Mouse (Mus musculus) embryonic facial prominence, embryonic 14.5 days (tissue): ENCODE measurements at regions not wholly inside any gene's neighbourhood (a gene's known extent, or its start where the extent isn't known, plus 50 kb on each side); places are given as distances from the start of the nearest gene placed in this dataset.
A peak's percentile ranks its signal among the peaks of the same experiment; 100 is the strongest.

Experiments
- ATAC-seq: fragments of 200-750 bp; cut with Nextera tagmentation; 2 replicates; pipeline ENCODE4 v1.8.0; 2017; ENCODE audit warnings: low read depth, moderate number of reproducible peaks, moderate TSS enrichment
- DNase-seq: peaks from one replicate; pipeline ENCODE4 v3.0.0-alpha.2; 2015; ENCODE audit warnings: low spot score
- H3K27ac ChIP-seq: fragments of 300-500 bp; sonication (generic); replicated peaks from 2 replicates; pipeline ENCODE4 v1.5.1; 2014; ENCODE audit warnings: low read depth, mild to moderate bottlenecking, low read length, moderate library complexity
- H3K27me3 ChIP-seq: fragments of 300-500 bp; sonication (generic); replicated peaks from 2 replicates; pipeline ENCODE4 v1.6.1; 2014; ENCODE audit warnings: low read length; ENCODE audit not compliant: control insufficient read depth, insufficient read depth
- H3K36me3 ChIP-seq: fragments of 300-500 bp; sonication (generic); 2 replicates; pipeline ENCODE4 v1.6.1; 2014; ENCODE audit warnings: low read length, mixed read lengths; ENCODE audit not compliant: control insufficient read depth, insufficient read depth
- H3K4me1 ChIP-seq: fragments of 300-500 bp; sonication (generic); 2 replicates; pipeline ENCODE4 v1.6.1; 2014; ENCODE audit warnings: antibody characterized with exemption, low read length; ENCODE audit not compliant: control insufficient read depth, insufficient read depth
- H3K4me2 ChIP-seq: fragments of 300-500 bp; sonication (generic); 2 replicates; pipeline ENCODE4 v1.6.1; 2014; ENCODE audit warnings: low read depth, mild to moderate bottlenecking, low read length, moderate library complexity, mixed read lengths
- H3K4me3 ChIP-seq: fragments of 300-500 bp; sonication (generic); 2 replicates; pipeline ENCODE4 v1.5.1; 2014; ENCODE audit warnings: low read depth, mild to moderate bottlenecking, low read length
- H3K9ac ChIP-seq: fragments of 300-500 bp; sonication (generic); 2 replicates; pipeline ENCODE4 v1.6.1; 2014; ENCODE audit warnings: low read depth, mild to moderate bottlenecking, low read length, moderate library complexity, mixed read lengths
- H3K9me3 ChIP-seq: fragments of 300-500 bp; sonication (generic); 2 replicates; pipeline ENCODE4 v1.6.1; 2016; ENCODE audit warnings: low read length; ENCODE audit not compliant: control insufficient read depth
- WGBS: fragments of 180-500 bp; shearing (Covaris S2); extraction: QIAGEN DNeasy Blood & Tissue Kit; methylation state at CpG from one replicate; pipeline ENCODE4 v1.1.7; 2014; 5-methylcytosine and 5-hydroxymethylcytosine counted together

DNA sequence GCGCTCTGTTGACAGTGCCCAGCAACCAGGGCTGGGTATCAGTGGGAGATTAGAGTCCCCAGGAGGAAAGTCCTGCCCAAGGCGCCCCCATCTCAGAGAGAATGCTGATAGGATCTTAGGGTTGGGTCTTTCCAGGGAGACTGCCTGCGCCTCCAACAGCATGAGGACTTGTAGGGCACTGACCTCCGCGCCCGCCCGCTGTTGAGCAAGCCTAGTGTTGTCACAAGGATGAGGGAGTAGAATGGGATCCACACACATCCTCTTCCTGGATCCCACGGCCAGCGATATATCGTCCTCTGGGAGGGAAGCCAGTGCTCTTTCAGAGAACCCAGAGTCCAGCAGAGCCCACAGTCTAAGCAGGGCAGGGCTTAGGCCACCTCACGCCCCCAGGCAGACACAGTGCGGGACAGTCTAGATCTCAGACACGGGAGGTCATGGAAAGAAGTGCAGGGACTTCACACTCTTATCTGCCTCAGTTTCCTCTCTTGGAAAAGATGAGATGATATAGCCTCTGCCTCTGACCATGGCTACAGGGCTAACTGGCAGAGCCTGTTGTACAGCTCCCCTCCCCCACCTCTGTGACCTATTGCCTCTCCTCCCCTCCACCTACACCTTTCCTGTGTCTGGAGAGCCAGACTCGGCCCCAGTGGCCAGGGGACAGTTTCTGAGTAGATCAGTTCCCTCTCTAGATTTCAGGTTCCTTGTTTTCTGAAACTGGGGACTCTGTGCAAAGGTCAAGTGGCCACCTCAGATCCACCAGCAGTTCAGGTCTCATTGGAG lies 52.0 kb upstream of the Dusp5 start:
- no peak overlapping the region for H3K4me3 ChIP-seq
- H3K9me3 ChIP-seq: no peaks in the 10 kb centered on the region
- no peak overlapping the region for H3K9ac ChIP-seq
- H3K36me3 ChIP-seq: no peaks in the 10 kb centered on the region
- no peak overlapping the region for H3K4me2 ChIP-seq
- no peak overlapping the region for H3K27ac ChIP-seq
- H3K27me3 ChIP-seq: no peaks in the 10 kb centered on the region
- no peaks in the 10 kb centered on the region for H3K4me1 ChIP-seq
- DNase-seq (no peak), ATAC-seq (no peak)
- WGBS: 67% methylated on average over 13 of the region's 14 CpGs

DNA sequence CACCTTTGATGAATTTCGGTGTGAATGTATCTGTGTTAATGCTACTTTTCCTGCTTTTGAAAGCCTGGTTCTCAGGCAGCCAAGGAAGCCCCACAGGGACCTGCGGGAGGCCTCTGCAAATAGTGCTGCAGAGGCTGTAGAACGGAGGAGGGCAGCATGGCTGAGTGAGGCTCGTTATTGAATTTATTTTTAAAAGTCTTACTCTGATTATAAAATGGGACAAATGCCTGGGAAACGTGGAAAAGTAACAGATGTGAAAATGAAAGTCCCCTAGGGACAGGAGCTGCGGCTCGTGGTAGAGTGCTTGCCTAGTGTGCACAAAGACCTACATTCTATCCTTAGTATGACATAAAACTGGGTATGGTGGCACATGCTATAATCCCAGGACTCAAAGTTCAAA lies 59.7 kb upstream of the Dusp5 start:
- no peak overlapping the region for H3K4me2 ChIP-seq
- 30% methylated on average over 7 of the region's 7 CpGs for WGBS
- H3K9me3 ChIP-seq: peaks cover 11% of the 10 kb centered on the region
- DNase-seq (peak; percentile 32), ATAC-seq (no peak)
- H3K27ac ChIP-seq: no peak overlapping the region
- H3K27me3 ChIP-seq: no peaks in the 10 kb centered on the region
- H3K9ac ChIP-seq: no peak overlapping the region
- H3K4me3 ChIP-seq: no peak overlapping the region
- H3K36me3 ChIP-seq: no peaks in the 10 kb centered on the region
- H3K4me1 ChIP-seq: no peaks in the 10 kb centered on the region

DNA sequence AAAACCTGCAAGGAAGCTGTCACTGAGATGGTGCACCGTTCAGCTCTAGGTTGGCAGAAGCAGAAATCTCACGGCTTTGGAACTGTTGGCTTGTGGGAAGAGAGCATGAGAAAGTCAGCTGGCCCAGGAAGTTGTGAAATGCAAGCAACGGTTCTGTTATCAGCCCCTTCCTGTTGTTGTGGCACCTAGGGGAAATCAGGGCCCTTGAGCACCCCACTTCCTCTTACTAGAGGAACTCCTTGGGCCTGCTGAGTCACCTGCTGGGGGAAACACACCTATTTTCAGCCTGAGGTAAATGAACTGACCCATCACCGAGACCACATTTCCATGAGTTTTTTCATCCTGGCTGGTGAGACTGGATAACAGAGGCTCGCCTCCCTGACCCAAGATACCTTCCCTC lies 64.2 kb upstream of the Dusp5 start:
- no peak for ATAC-seq
- no peak overlapping the region for H3K27ac ChIP-seq
- WGBS: 83% methylated on average over 5 of the region's 5 CpGs

DNA sequence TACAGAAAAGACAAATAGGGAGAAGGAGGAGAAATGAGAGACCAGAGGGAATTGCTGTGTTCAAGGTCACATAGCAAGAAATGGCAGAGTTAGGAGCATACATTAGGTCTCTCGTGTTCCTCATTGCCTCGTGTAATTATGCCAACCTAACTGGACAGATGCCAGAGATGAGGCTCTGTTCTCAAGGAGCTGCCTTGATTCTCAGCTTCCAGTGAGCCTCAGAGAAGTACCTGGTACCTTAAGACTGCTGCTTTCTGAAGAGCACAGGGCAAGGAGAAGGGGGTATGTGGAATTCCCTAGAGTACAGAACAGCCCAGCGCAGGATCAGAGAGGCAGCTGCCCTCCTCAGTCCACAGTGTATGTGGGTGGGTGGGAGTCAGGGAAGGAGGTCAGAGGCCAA lies 64.8 kb upstream of the Dusp5 start:
- Histone ChIP-seq H3K9me3 (peaks cover 11% of the 10 kb centered on the region), H3K27me3 (no peaks in the 10 kb centered on the region), H3K27ac (no peak overlapping the region), H3K4me1 (peaks cover 14% of the 10 kb centered on the region; the same call in 1 of the 2 replicates), H3K4me3 (no peak overlapping the region), H3K36me3 (no peaks in the 10 kb centered on the region), H3K9ac (no peak overlapping the region), H3K4me2 (no peak overlapping the region)
- 62% methylated on average over 3 of the region's 3 CpGs for WGBS
- DNase-seq (no peak), ATAC-seq (no peak)

More for the DNA sequence above, 64.2 kb upstream of the Dusp5 start:
- Histone ChIP-seq H3K4me2 (no peak overlapping the region), H3K9me3 (peaks cover 11% of the 10 kb centered on the region), H3K9ac (no peak overlapping the region), H3K4me1 (peaks cover 11% of the 10 kb centered on the region; the same call in 1 of the 2 replicates), H3K36me3 (no peaks in the 10 kb centered on the region), H3K27me3 (no peaks in the 10 kb centered on the region), H3K4me3 (no peak overlapping the region)
- DNase-seq: no peak

DNA sequence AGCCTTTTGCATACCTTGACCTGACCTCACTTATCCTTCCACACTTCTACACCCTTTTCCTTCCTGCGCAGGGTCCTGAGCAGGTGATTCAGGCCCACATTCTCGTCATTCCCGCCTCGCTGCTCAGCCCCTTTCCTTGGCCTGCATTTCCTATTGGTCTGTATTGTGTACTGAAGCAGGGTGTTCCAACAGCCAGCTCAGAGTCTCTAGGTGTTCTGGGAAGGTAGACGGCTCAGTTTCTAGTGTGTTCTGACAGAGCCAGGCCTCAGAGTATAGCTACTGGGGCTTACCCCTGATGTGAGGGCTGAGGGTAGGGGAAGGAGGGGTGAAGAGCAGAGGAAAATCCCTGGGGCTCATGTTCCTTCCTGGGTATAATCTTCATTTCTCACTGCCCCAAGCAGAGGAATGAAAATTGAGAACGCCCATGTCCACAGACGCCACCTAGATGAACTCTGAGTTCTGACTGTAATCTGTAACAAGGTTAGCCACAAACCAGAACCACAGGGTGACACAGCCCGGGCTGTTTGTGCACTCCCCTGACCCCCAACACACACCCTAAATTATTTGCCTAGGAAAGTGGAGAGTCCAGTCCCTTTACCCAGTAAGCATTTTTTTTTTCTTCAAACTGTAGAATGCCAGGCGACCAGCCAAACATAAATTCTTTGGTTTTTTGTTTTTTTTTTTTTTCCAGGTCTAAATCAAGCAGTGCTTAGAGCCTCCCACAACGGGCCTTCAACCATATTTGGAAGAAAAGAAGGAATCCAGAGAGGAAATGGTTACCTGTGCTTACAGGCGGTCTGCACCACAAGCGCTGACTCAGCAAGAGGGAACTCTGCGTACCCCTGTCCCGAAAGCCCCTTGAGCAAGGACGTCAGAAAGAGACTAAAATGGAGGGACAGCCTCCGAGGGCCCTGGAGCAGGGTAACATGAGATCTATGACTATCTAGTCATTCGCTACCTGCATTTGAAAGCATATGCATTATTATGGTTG lies 67.6 kb upstream of the Dusp5 start:
- H3K9ac ChIP-seq: no peak overlapping the region
- peaks cover 5% of the 10 kb centered on the region for H3K9me3 ChIP-seq
- DNase-seq (peak; percentile 53), ATAC-seq (peak; percentile 78)
- no peak overlapping the region for H3K4me2 ChIP-seq
- H3K27me3 ChIP-seq: no peaks in the 10 kb centered on the region
- peaks cover 17% of the 10 kb centered on the region; the same call in 1 of the 2 replicates for H3K4me1 ChIP-seq
- peak overlapping the region; percentile 13; the same call in 1 of the 2 replicates for H3K27ac ChIP-seq
- 48% methylated on average over 17 of the region's 17 CpGs for WGBS
- no peaks in the 10 kb centered on the region for H3K36me3 ChIP-seq
- H3K4me3 ChIP-seq: no peak overlapping the region

DNA sequence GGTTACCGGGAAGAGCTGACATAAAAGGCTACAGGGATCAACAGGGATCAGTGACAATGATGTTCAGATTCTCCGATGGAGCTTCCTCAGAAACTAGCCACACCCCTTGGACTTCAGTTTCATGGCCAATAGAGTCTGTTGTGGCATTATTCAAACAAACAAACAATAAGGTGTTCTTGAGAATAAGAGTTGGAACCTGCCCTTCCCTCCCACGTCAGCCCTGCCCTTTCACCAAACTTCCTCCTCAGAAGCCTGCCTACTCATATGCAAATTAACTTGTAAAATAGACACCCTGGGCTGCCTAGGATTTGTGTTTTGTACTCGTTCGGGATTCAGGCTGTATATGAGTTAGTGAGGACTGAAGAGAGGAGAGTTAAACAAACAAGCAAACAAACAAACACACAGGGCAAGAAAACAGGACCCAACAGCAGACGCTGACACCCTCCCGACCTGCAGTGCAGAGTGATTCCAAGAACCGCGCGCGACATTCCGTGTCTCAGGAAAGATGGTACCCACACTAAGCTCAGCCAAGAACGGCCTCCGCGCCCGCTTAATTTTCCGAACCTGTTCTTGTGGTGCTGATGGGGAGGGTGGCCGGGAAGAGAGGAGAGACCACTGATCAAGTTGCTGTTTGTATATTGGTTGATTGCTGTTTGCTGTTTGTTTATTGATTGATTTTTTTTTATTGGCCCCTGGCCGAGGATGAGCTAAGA lies 68.4 kb upstream of the Dusp5 start:
- no peak overlapping the region for H3K4me3 ChIP-seq
- ATAC-seq (peak; percentile 39; the same call in 1 of the 2 replicates), DNase-seq (peak; percentile 33)
- no peaks in the 10 kb centered on the region for H3K36me3 ChIP-seq
- peaks cover 17% of the 10 kb centered on the region; the same call in 1 of the 2 replicates for H3K4me1 ChIP-seq
- H3K4me2 ChIP-seq: peak overlapping the region; percentile 15; the same call in 1 of the 2 replicates
- no peak overlapping the region for H3K9ac ChIP-seq
- H3K27ac ChIP-seq: peak overlapping the region; percentile 13; the same call in 1 of the 2 replicates
- no peaks in the 10 kb centered on the region for H3K27me3 ChIP-seq
- WGBS: 13% methylated on average over 19 of the region's 19 CpGs
- no peaks in the 10 kb centered on the region for H3K9me3 ChIP-seq

DNA sequence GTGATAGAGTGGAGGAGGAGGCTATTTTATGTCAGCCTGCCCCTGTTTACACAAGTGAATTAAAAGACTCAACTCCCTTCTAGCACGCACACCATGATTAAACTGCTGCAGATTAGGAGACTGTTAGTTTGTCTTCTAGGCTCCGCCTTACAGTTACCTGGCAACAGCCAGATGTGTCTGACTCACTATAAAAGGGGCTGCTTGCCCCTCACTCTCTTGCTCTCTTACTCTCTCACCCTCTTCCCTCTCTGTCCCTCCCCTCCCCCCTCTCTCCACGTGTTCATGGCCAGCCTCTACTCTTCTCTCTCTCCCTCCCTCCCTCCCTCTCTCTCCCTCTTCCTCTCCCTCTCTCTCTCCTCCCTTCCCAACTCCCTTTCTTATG lies 69.0 kb upstream of the Smndc1 start:
- no peak overlapping the region for H3K9ac ChIP-seq
- no peak overlapping the region for H3K4me3 ChIP-seq
- H3K9me3 ChIP-seq: no peaks in the 10 kb centered on the region
- H3K36me3 ChIP-seq: no peaks in the 10 kb centered on the region
- H3K27me3 ChIP-seq: no peaks in the 10 kb centered on the region
- no peak overlapping the region for H3K27ac ChIP-seq
- peak; percentile 26 for DNase-seq
- no peak for ATAC-seq
- H3K4me1 ChIP-seq: peaks cover 17% of the 10 kb centered on the region; the same call in 1 of the 2 replicates
- 23% methylated on average over 3 of the region's 3 CpGs for WGBS
- no peak overlapping the region for H3K4me2 ChIP-seq

DNA sequence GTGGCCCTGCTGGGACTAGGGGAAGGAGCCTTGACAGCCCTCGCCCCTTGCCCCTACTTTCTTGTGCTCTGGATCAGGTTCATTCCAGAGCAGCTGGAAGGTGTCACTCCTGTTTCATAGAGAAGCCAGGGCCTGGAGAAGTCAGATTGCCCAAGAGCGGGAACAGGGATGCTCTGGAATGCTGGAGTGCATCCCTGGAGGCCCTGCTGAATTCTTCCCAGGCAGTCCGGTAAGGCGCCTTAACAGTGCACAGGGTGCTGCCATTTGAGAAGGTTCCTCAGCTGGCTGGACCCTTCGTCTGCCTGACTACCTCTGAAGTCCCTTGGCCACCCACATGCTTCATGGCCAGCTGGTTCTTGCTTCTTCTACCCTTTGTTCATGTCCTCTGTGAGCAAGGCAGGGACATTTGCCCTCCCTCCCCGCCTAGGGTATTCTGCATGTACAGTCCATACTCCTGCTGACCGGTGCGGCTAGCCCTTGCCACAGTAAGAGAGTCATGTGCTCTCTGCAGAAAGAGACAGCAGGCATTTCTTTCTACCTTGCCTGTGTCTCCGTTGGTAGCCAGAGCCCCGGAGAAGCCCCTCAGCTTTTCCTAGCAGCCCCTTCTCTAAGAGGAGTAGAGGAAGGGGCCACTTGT lies 68.5 kb upstream of the Smndc1 start:
- H3K4me3 ChIP-seq: no peak overlapping the region
- no peak for ATAC-seq
- no peak overlapping the region for H3K9ac ChIP-seq
- no peaks in the 10 kb centered on the region for H3K9me3 ChIP-seq
- 48% methylated on average over 10 of the region's 10 CpGs for WGBS
- no peaks in the 10 kb centered on the region for H3K36me3 ChIP-seq
- H3K4me1 ChIP-seq: peaks cover 17% of the 10 kb centered on the region; the same call in 1 of the 2 replicates
- no peak overlapping the region for H3K27ac ChIP-seq
- DNase-seq: no peak
- no peaks in the 10 kb centered on the region for H3K27me3 ChIP-seq
- no peak overlapping the region for H3K4me2 ChIP-seq
